Mouse (Mus musculus): ENCODE measurements around the gene Zfc3h1. TPM values are rescaled to one million over a fixed set of nuclear protein-coding genes. Genes with fewer than 3 reads are reported as not detected.

The Zfc3h1 gene
- total RNA-seq, 2 experiments from 2014 or later, result 7.6 to 12.3 TPM

GRCm38 (mm10) chr10:115469040-115469439 is 84.3 kb downstream of the Zfc3h1 start:
- no peak for DNase-seq
- intact Hi-C loops (cut with DNase I), result no loop called here

GRCm38 (mm10) chr10:115470621-115471334 is 86.0 kb downstream of the Zfc3h1 start:
- DNase-seq, result no peak
- intact Hi-C loops (cut with DNase I), result no loop called here

GRCm38 (mm10) chr10:115473213-115473961 is 88.6 kb downstream of the Zfc3h1 start:
- intact Hi-C loops (cut with DNase I), result no loop called here
- DNase-seq, result no peak

GRCm38 (mm10) chr10:115475000-115475550 is 90.3 kb downstream of the Zfc3h1 start:
- no peak for DNase-seq
- intact Hi-C loops (cut with DNase I), result no loop called here

GRCm38 (mm10) chr10:115476506-115476905 is 91.7 kb downstream of the Zfc3h1 start:
- no peak for DNase-seq
- intact Hi-C loops (cut with DNase I), result no loop called here

GRCm38 (mm10) chr10:115478441-115479141 is 93.8 kb downstream of the Zfc3h1 start:
- intact Hi-C loops (cut with DNase I), result no loop called here

More at GRCm38 (mm10) chr10:115478441-115479141, 93.8 kb downstream of the Zfc3h1 start:
- DNase-seq, result no peak

Other genes with a start within 250 kb of the Zfc3h1 start
- not detected for gene Tph2, start 199.9 kb upstream of the Zfc3h1 start, total RNA-seq (2021)
- 10 to 100 TPM; 34.4 to 46.7 TPM for gene Tbc1d15, start 133.5 kb upstream of the Zfc3h1 start, total RNA-seq (2021)
- gene Rab21, start 69.4 kb upstream of the Zfc3h1 start, total RNA-seq (2021), result 10 to 100 TPM; 42.9 to 45.1 TPM
- 10 to 100 TPM in 1 of 2 experiments, 1 to 10 TPM in 1; 9.0 to 16.0 TPM for gene Tmem19, start 22.5 kb upstream of the Zfc3h1 start, total RNA-seq (2021)
- 1 to 10 TPM; 4.4 to 6.6 TPM for gene Thap2, start 516 bp upstream of the Zfc3h1 start, total RNA-seq (2021)
- gene A930009A15Rik, start 185.0 kb downstream of the Zfc3h1 start, total RNA-seq (2021), result not detected
- under 1 TPM in 1 of 2 experiments, not detected in 1; 0.05 TPM for gene Lgr5, start 202.8 kb downstream of the Zfc3h1 start, total RNA-seq (2021)

Data from gastrocnemius, postnatal 36 days (tissue).